Mouse (Mus musculus) ES-E14 (cell line): ENCODE measurements around the gene Map3k5. TPM values are rescaled to one million over a fixed set of nuclear protein-coding genes. Genes with fewer than 3 reads are reported as not detected.

Experiments used
- DNase-seq: peaks from one replicate; pipeline ENCODE4 v3.0.0-alpha.2; 2013; ENCODE audit warnings: low read depth, low spot score
- H3K27ac ChIP-seq: 2 replicates; pipeline ENCODE4 v1.5.1; 2012; ENCODE audit warnings: low read depth, mild to moderate bottlenecking, low read length, moderate library complexity, mixed read lengths; ENCODE audit not compliant: poor library complexity, insufficient read depth, severe bottlenecking
- H3K36me3 ChIP-seq: 2 replicates; pipeline ENCODE4 v1.6.1; 2012; ENCODE audit warnings: mild to moderate bottlenecking, low read length, moderate library complexity, mixed read lengths; ENCODE audit not compliant: control insufficient read depth, poor library complexity, insufficient read depth, severe bottlenecking
- H3K4me1 ChIP-seq, 2 experiments: fragments of 150-350 bp in 1 of 2; sonication (generic) in 1 of 2; 2 replicates each; pipeline ENCODE4 v1.6.1; 2012; ENCODE audit warnings: low read length in 2 of 2, mild to moderate bottlenecking in 1 of 2, mixed read lengths in 1 of 2; ENCODE audit not compliant: control insufficient read depth in 2 of 2, insufficient read depth in 2 of 2, poor library complexity in 1 of 2
- H3K4me3 ChIP-seq, 2 experiments: fragments of 150-350 bp in 1 of 2; sonication (generic) in 1 of 2; 2 replicates each; pipeline ENCODE4 v1.5.1; 2012; ENCODE audit warnings: low read length in 2 of 2, low read depth in 1 of 2, mild to moderate bottlenecking in 1 of 2, mixed read lengths in 1 of 2; ENCODE audit not compliant: insufficient read depth in 1 of 2, poor library complexity in 1 of 2, severe bottlenecking in 1 of 2
- H3K9ac ChIP-seq: 2 replicates; pipeline ENCODE4 v1.6.1; 2012; ENCODE audit warnings: low read depth, mild to moderate bottlenecking, low read length, mixed read lengths; ENCODE audit not compliant: poor library complexity, insufficient read depth, severe bottlenecking
- H3K9me3 ChIP-seq: fragments of 150-350 bp; sonication (generic); 2 replicates; pipeline ENCODE4 v1.6.1; 2012; ENCODE audit warnings: low read depth, mild to moderate bottlenecking, low read length; ENCODE audit not compliant: control insufficient read depth, insufficient read depth
- CHD2 ChIP-seq: IDR thresholded peaks from 2 replicates; pipeline ENCODE4 v1.6.1; 2014; ENCODE audit warnings: mild to moderate bottlenecking, low read depth, low read length, inconsistent platforms
- HCFC1 ChIP-seq: IDR thresholded peaks from 2 replicates; pipeline ENCODE4 v1.6.1; 2012; ENCODE audit warnings: low read length, inconsistent platforms, borderline replicate concordance; ENCODE audit not compliant: insufficient read depth
- MAFK ChIP-seq: IDR thresholded peaks from 2 replicates; pipeline ENCODE4 v1.6.1; 2014; ENCODE audit warnings: mild to moderate bottlenecking, low read depth, low read length, inconsistent platforms; ENCODE audit not compliant: insufficient read depth
- ZC3H11A ChIP-seq: IDR thresholded peaks from 2 replicates; pipeline ENCODE4 v1.6.1; 2012; ENCODE audit warnings: low read depth, mild to moderate bottlenecking, inconsistent platforms, low read length, borderline replicate concordance
- ZNF384 ChIP-seq: IDR thresholded peaks from 2 replicates; pipeline ENCODE4 v1.6.1; 2012; ENCODE audit warnings: low read depth, low read length, inconsistent platforms
- in situ Hi-C, 2 experiments: fragments of 600-800 bp; cut with MboI; formaldehyde crosslinking; loops; one replicate each; pipeline ENCODE4 v1.15.1; 2025; ENCODE audit warnings: low sequenced_read_pairs in 2 of 2, inconsistent platforms in 1 of 2; ENCODE audit not compliant: unreplicated experiment in 2 of 2
- total RNA-seq: library from RNA; depleted of rRNA; stranded (reverse); fragments of 300-350 nt; gene quantifications from 2 replicates; pipeline ENCODE4 v1.2.3, GENCODE M21; 2012

The Map3k5 gene
- total RNA-seq, 1 experiment = 4.7 TPM

- DNase-seq = no peak
- H3K36me3 ChIP-seq = no peaks in the 10 kb centered on the region
- no peak overlapping the region for H3K9ac ChIP-seq
- TF ChIP-seq ZNF384 = no peak
- TF ChIP-seq MAFK = no peak
- TF ChIP-seq HCFC1 = no peak
- TF ChIP-seq CHD2 = no peak
- TF ChIP-seq ZC3H11A = no peak
- in situ Hi-C loops = no loop called here
- peaks cover 10% of the 10 kb centered on the region; the same call in 1 of the 2 replicates for H3K9me3 ChIP-seq
- no peak overlapping the region for H3K4me3 ChIP-seq
- H3K27ac ChIP-seq = no peak overlapping the region
- no peaks in the 10 kb centered on the region for H3K4me1 ChIP-seq
Observed at GRCm38 (mm10) chr10:20018806-20019205, 84.5 kb downstream of the Map3k5 start.

GRCm38 (mm10) chr10:20021256-20021655, 87.0 kb downstream of the Map3k5 start:
- in situ Hi-C loops = no loop called here
- no peaks in the 10 kb centered on the region for H3K36me3 ChIP-seq
- H3K4me3 ChIP-seq = no peak overlapping the region
- peaks cover 10% of the 10 kb centered on the region; the same call in 1 of the 2 replicates for H3K9me3 ChIP-seq
- H3K9ac ChIP-seq = no peak overlapping the region
- no peaks in the 10 kb centered on the region for H3K4me1 ChIP-seq
- TF ChIP-seq MAFK = no peak
- no peak for TF ChIP-seq CHD2
- no peak for TF ChIP-seq HCFC1
- no peak for TF ChIP-seq ZNF384
- TF ChIP-seq ZC3H11A = no peak
- no peak overlapping the region for H3K27ac ChIP-seq
- DNase-seq = no peak

- no peak overlapping the region for H3K4me3 ChIP-seq
- no peak overlapping the region for H3K27ac ChIP-seq
- peaks cover 10% of the 10 kb centered on the region; the same call in 1 of the 2 replicates for H3K9me3 ChIP-seq
- TF ChIP-seq HCFC1 (no peak), MAFK (no peak), CHD2 (no peak), ZC3H11A (no peak), ZNF384 (no peak)
- H3K4me1 ChIP-seq = no peaks in the 10 kb centered on the region
- DNase-seq = no peak
- H3K9ac ChIP-seq = no peak overlapping the region
- H3K36me3 ChIP-seq = no peaks in the 10 kb centered on the region
- in situ Hi-C loops = no loop called here
Observed at GRCm38 (mm10) chr10:20021670-20022468, 87.6 kb downstream of the Map3k5 start.

GRCm38 (mm10) chr10:20022608-20023340, 88.5 kb downstream of the Map3k5 start:
- no peaks in the 10 kb centered on the region for H3K4me1 ChIP-seq
- in situ Hi-C loops = no loop called here
- no peak for TF ChIP-seq ZNF384
- no peak for TF ChIP-seq MAFK

More at GRCm38 (mm10) chr10:20022608-20023340, 88.5 kb downstream of the Map3k5 start:
- DNase-seq = no peak
- H3K27ac ChIP-seq = no peak overlapping the region
- no peaks in the 10 kb centered on the region for H3K36me3 ChIP-seq
- H3K9ac ChIP-seq = no peak overlapping the region
- no peak overlapping the region for H3K4me3 ChIP-seq
- H3K9me3 ChIP-seq = peaks cover 8% of the 10 kb centered on the region; the same call in 1 of the 2 replicates
